Mouse (Mus musculus) cerebellum, adult 2 months (tissue): ENCODE data around the gene Txnrd3. TPM values are rescaled to one million over a fixed set of nuclear protein-coding genes. Genes with fewer than 3 reads are reported as not detected.

Source experiments
- DNase-seq, 2 experiments: peaks; one replicate each; pipeline ENCODE4 v3.0.0; 2021
- H3K27ac ChIP-seq: fragments of 200-500 bp; 2 replicates; pipeline ENCODE4 v1.5.1; 2012; ENCODE audit warnings: low read length, control low read depth, inconsistent platforms; ENCODE audit not compliant: insufficient read depth
- H3K27me3 ChIP-seq: fragments of 200-500 bp; 2 replicates; pipeline ENCODE4 v1.6.1; 2012; ENCODE audit warnings: inconsistent platforms, mild to moderate bottlenecking, low read length, moderate library complexity; ENCODE audit not compliant: control insufficient read depth, insufficient read depth
- H3K4me1 ChIP-seq: fragments of 200-500 bp; 2 replicates; pipeline ENCODE4 v1.6.1; 2011; ENCODE audit warnings: low read length; ENCODE audit not compliant: control insufficient read depth, insufficient read depth
- H3K4me3 ChIP-seq: fragments of 200-500 bp; replicated peaks from 2 replicates; pipeline ENCODE3; 2011; ENCODE audit warnings: mild to moderate bottlenecking, low read depth, low read length, control low read depth; ENCODE audit not compliant: insufficient read depth
- CTCF ChIP-seq: fragments of 200-500 bp; IDR thresholded peaks from 2 replicates; pipeline ENCODE4 v1.5.1; 2011; ENCODE audit warnings: low read depth, mild to moderate bottlenecking, control low read depth, low read length, moderate library complexity, borderline replicate concordance; ENCODE audit not compliant: insufficient read depth
- POLR2A ChIP-seq: fragments of 200-500 bp; IDR thresholded peaks from 2 replicates; pipeline ENCODE4 v1.6.1; 2011; ENCODE audit warnings: low read length, control low read depth, borderline replicate concordance; ENCODE audit not compliant: insufficient read depth
- polyA plus RNA-seq: library from polyadenylated mRNA; depleted of rRNA; stranded (reverse); fragments of >200 nt; gene quantifications from 2 replicates; pipeline ENCODE4 v1.2.3, GENCODE M21; 2012; rRNA removed

Txnrd3 gene
- polyA plus RNA-seq, 1 experiment, result 5.5 TPM

DNA sequence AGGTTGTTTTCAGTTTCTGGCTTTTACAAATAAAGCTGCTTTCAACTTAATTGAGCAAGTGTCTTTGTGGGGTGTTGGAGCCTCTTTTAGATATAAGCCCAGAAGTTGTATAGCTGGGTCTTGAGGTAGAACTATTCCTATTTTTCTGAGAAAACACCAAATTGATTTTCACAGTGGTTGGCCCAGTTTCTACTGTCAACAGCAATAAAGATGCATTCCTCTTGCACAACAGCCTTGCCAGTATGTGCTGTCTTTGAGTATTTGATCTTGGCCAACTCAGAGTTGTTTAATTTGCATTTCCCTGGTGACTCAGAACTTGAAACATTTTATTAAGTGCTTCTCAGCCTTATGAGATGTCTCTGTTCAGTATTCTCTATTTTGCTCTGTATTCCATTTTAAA is 74.3 kb downstream of the Txnrd3 start:
- Histone ChIP-seq H3K4me3 (no peak overlapping the region), H3K27me3 (no peaks in the 10 kb centered on the region), H3K4me1 (no peaks in the 10 kb centered on the region), H3K27ac (no peak overlapping the region)
- no peak for TF ChIP-seq CTCF
- TF ChIP-seq POLR2A, result no peak
- no peak for DNase-seq

Other genes with a start within 250 kb of the Txnrd3 start
- 93.1 and 104 TPM in 2 replicates for gene Chchd6, start 48.3 kb upstream of the Txnrd3 start, polyA plus RNA-seq
- gene Vmn1r40, start 63.6 kb downstream of the Txnrd3 start, polyA plus RNA-seq, result not detected in 2 replicates
- not detected in 2 replicates for gene Vmn1r41, start 96.8 kb downstream of the Txnrd3 start, polyA plus RNA-seq
- not detected in 2 replicates for gene Vmn1r42, start 232.4 kb downstream of the Txnrd3 start, polyA plus RNA-seq
- gene Vmn1r43, start 232.4 kb downstream of the Txnrd3 start, polyA plus RNA-seq, result not detected in 2 replicates
- not detected in 2 replicates for gene Vmn1r44, start 239.7 kb downstream of the Txnrd3 start, polyA plus RNA-seq